Mouse (Mus musculus) embryonic fibroblast, embryonic 13.5 days (primary cell): ENCODE data around the gene Ick.

ENCODE experiments used
- CTCF ChIP-seq: IDR thresholded peaks from 2 replicates; pipeline ENCODE4 v1.5.1; 2011; ENCODE audit warnings: mild to moderate bottlenecking, control low read depth, low read length, moderate library complexity, borderline replicate concordance; ENCODE audit not compliant: insufficient read depth
- POLR2A ChIP-seq: IDR thresholded peaks from 2 replicates; pipeline ENCODE4 v1.6.1; 2011; ENCODE audit warnings: low read depth, mild to moderate bottlenecking, control low read depth, low read length, moderate library complexity

DNA sequence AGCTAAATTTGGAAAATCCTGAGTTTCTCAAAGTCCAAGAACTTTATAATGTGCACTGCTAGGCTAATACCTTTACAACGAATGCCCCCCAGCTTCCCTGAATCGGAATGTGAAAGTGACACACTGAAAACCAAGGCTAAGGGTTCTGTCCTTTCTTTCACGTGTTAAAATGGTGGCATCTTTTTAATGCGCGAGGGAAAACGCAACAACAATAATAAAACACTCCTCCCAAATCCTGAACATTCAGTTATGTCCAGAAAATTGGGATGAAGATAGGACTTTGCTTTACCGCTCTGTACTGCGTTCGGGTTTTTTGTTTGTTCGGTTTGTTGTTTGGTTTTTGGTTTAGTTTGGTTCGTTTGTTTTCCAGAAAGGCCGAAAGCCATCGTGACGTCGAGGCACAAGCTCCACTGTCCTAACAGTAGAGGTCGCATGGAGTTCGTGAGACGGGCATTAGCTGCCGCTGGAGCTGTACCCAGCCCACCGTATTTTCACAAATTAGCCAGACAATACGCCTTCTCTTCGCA, 67.3 kb downstream of the Ick start:
- TF ChIP-seq CTCF (peak; percentile 88), POLR2A (peak; percentile 45)
